Mouse (Mus musculus) cerebellum, postnatal 10 days (tissue): ENCODE measurements around the gene Nfkbib.
A peak's percentile ranks its signal among the peaks of the same experiment; 100 is the strongest.

Source experiments
- DNase-seq, 2 experiments: peaks; one replicate each; pipeline ENCODE4 v3.0.0; 2021; ENCODE audit warnings: mixed read lengths in 2 of 2

Nfkbib gene

GRCm38 (mm10) chr7:28716590-28717281 lies 50.6 kb downstream of the Nfkbib start, which contains the start of gene Fbxo17:
Gene Fbxo17 (plus strand): TSS chr7:28716804.
- DNase-seq: peak; percentile 61 to 66

- no peak for DNase-seq
Measured at GRCm38 (mm10) chr7:28715598-28715997, 51.7 kb downstream of the Nfkbib start.

GRCm38 (mm10) chr7:28714667-28715066 lies 52.6 kb downstream of the Nfkbib start:
- no peak for DNase-seq

- DNase-seq: peak in 1 of 2 experiments; percentile 27
Measured at GRCm38 (mm10) chr7:28710962-28711361, 56.4 kb downstream of the Nfkbib start.

- DNase-seq: no peak
Measured at GRCm38 (mm10) chr7:28709454-28709853, 57.9 kb downstream of the Nfkbib start.
